Mouse (Mus musculus): ENCODE results near the gene Dhtkd1.

DNA sequence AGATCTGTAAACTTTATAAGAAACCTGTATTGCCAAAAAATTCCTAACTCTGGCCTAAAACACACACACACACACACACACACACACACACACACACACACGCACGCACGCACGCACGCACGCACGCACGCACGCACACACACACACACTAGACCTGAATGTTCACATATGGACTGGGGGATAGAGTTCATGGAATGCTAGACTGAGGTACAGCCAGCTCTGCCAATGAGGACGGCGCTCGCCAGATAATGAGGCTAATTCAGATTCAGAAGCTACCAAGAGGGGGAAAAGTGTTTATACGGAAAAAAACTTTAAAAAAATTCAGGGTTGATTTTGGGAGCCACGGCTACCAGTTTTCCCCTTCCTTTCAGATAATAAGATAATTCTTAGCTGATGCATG lies 2.7 kb downstream of the Dhtkd1 start:
- TF ChIP-seq POLR2A (IDR thresholded peaks at IDR 0.05; ENCODE audit: low read depth, low read length) (no peak), CTCF (conservative IDR thresholded peaks at IDR 0.05; ENCODE audit: insufficient read depth, insufficient read length, low read depth, low read length) (no peak)

Measured in kidney, adult 2 months (tissue).